Mouse (Mus musculus): Measurements from ENCODE around the gene Ninj1.
A peak's percentile ranks its signal among the peaks of the same experiment; 100 is the strongest.

Ninj1 gene

GRCm38 (mm10) chr13:49198734-49199133 is 11.4 kb downstream of the Ninj1 start:
- DNase-seq = no peak

DNA sequence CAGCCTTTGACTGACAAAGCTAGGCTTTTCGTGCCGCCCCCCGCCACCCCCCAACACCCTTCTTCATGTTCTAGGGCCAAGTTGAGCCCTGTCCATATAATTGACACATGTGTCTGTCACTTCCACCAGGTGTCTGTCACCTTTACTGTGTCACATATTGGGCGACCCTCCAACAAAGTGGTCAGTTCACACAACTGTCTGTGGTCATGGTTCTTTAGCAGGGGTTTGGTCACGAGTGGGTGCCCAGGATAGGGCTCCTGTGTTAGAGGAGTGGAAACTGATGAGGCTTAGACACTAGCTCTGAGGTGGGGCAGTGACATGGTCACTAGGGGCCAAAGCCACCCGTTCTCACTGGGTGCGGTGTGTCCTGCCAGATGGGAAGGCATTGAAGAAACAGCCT is 12.6 kb downstream of the Ninj1 start:
- no peak for DNase-seq

DNA sequence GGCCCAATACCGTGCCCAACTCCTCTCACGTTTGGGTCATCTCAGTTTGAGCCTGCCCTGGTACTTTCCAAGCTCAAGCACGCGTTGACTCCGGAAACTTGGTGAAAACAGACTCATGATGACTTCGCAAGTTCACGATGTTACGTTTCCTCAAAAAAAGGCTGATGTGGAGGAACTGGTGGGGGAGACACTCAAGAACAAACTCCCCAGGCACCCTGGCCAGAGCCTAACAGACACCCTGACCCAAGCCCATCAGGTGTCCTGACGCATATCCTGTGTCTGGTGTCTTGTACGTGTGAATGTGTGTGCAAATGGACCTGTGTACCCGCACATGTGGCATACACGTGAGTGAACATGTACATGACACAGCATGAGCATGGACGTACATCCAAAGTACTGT is 13.4 kb downstream of the Ninj1 start:
- DNase-seq = no peak

- DNase-seq = no peak
Measured at GRCm38 (mm10) chr13:49202556-49202955, 15.3 kb downstream of the Ninj1 start.

DNA sequence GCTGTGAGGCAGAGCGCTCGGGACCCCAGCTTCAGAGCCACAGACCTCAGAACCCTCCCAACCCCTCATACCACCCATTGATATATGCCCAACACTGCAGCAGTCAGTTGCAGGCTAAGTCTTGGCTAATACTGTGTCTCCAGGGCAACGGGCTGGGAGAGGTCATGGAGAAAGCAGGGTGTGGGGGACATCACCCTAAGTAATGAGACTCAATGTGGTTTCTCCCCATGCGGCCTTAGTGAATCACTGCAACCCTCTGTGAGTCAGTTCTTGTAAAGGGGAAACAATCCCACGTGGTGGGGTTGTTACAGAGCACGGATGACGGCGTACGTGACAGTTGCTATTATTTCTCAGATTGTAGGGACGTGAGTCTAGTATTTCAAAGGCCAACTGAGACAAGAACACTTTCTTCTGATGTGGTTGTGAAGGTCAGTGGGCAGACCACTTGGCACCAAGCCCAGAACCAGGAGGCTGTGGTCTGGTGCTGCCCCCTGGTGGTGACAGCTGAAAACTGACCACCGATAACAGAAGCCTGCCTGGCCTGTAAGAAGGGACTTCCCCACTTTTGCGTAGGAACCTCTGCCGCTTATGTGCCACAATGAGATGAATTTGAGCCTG is 18.2 kb downstream of the Ninj1 start:
- DNase-seq = peak; percentile 83

- DNase-seq = no peak
Measured at GRCm38 (mm10) chr13:49206341-49206740, 19.1 kb downstream of the Ninj1 start.

- DNase-seq = no peak
Measured at GRCm38 (mm10) chr13:49209306-49209705, 22.0 kb downstream of the Ninj1 start.

DNA sequence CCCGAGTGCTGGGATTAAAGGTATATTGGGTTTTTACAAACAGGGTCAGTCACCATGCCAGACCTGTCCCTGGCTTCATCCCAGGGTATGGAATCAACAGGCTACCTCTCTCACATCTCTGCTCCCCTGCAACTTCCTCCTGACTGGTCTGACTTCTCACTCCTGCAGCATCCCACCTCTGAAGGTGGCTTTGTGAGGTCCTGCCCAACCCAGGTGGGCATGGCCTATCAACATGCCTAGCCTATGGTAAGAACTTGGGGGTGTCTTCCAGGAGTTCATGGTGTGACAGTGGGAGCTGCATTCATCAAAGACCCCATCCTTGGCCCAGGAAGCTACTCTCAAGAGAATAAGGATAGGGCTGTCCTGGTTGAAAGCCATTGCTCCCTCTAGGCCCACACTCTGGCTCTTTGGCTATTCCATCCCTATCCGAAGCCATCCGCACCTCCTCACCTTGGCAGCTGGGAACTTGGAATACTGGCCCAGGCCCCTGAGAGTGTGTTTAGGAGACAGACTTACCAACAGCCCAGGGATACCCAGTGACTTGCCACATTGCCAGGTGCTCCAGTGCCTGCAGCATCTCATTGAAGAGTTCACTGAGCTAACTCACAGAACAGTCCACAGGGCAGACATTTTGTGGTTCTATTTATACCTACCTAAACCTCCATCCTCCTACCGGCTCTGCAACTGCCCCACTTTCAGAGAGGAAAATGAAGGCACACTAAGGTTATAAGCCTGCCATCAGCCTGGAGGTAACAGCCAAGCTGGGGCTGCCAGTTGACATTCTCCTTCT is 25.6 kb downstream of the Ninj1 start:
- DNase-seq = no peak

- DNase-seq = no peak
Measured at GRCm38 (mm10) chr13:49213531-49213932, 26.2 kb downstream of the Ninj1 start.

DNA sequence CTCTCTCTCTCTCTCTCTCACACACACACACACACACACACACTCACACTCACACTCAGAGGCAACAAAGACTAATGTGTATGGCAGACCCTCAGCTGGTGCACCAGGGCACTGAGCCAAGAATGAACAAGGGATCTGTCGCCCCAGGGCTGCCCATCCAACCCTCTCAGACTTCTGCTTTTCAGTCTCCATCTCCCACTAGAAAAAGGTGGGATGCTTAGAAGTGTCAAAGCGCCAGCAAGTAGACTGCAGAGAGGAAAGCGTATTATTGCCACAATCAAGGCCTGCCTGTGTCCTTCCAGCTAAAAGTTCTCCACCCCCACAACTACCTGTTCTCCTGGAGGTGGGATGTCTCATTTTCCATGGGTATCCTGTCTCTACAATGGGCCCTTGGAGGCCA is 27.2 kb downstream of the Ninj1 start:
- DNase-seq = no peak

DNA sequence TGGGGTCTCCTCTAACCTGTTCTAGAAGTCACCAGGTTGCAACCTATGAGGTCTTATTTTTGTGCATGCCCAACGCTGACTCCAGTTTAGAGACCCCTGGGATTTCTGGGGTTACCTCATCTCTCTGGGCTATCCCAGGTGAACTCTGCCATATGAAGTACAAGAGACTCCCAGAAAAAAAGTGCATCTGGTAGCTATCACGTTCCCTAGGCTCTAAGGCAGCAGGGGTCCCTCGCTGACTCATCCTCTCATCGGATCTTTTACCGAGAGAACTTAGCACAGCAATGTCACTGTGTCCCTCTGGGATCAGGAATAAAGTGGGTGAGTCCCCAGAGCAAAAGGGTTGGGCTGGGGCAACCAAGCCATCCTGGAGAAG is 27.8 kb downstream of the Ninj1 start:
- DNase-seq = no peak

- peak; percentile 99 for DNase-seq
Measured at GRCm38 (mm10) chr13:49215504-49216219, 28.4 kb downstream of the Ninj1 start, which contains the start of gene Card19. Gene Card19, minus strand, starts transcription at chr13:49216037.

DNA sequence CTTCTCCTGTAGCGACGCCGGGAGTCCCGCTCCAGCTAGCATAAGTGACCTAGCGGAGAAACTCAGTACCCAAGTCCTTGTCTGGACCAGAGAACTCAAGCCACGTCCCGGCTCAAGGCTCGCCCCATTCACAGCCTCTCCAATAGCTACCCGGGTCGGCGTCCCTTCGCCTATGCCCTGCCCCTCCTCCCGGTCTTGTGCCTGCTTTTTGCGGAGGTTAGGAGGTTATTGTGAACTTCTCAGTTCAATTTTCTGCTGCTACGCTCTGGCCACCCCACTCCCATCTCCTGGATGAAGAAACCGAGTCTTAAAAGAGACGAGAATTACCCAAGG is 28.9 kb downstream of the Ninj1 start:
- DNase-seq = no peak

DNA sequence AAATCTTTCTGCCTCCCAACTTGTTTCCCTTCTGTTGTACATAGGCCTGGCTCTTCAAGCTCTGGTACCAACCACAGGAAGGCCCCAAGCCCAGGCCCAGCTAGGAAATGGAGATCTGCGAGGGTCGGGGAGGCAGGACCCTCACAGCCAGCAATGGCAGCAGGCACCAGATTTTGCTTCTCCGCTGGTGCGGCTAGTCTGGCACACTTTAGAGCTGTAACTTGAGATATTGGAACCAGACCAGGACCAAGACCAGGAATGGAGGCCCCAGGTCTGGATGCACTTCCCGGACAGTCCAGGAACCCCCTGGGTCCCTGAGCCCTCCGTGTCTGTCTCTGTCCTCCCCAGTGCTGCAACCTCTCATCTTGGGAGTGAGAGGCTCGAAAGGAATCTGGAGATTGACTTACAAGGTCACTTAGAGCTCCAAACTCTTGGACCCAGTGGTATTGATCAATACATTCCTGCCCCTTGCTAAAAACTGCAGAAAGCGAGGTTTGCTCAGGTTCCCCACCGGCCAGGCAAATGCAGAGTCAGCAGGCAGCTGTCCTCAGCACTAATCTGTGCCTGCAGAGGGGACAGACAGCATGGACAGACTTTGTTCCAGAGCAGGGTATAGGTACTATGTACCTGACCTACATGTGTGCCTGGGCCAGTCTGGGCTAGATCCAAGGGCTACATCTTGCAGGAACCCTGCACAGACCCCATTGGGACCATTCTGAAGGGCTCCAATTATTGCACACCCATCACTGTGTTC is 29.7 kb downstream of the Ninj1 start:
- no peak for DNase-seq

- no peak for DNase-seq
Measured at GRCm38 (mm10) chr13:49218651-49219050, 31.4 kb downstream of the Ninj1 start.

DNA sequence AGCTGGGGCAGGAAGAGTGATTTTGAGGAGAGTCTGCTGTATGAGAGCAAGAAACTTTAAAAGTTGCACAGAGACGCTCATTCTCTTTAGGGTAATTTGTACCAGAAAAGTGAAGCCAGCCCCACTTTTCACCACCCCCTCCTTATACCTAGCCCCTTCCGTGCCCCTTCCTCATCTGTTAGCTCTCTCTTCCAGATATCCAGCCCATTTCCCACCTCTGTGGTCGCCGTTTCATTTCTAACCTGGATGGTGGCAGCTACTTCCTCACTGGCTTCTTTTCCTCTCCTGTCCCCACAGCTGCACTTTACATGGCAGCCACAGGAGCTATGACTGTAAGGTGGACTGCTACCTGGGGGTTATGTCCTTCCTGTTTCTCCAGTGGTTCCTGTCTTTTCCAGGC is 32.1 kb downstream of the Ninj1 start:
- no peak for DNase-seq

DNA sequence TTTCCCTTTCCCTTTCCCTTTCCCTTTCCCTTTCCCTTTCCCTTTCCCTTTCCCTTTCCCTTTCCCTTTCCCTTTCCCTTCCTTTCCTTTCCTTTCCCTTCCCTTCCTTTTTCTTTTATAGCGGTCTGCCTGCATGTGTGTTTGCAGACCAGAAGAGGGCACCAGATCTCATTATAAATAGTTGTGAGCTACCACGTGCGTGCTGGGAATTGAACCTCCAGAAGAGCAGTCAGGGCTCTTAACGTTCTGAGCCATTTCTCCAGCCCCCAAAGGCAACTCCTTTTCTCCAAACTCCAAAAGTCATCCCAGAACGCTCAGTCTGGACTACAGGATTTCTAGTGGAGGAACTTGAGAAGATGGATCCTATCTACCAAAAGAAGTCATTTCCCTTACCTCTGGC is 33.6 kb downstream of the Ninj1 start:
- no peak for DNase-seq

- no peak for DNase-seq
Measured at GRCm38 (mm10) chr13:49224314-49224713, 37.0 kb downstream of the Ninj1 start.

DNA sequence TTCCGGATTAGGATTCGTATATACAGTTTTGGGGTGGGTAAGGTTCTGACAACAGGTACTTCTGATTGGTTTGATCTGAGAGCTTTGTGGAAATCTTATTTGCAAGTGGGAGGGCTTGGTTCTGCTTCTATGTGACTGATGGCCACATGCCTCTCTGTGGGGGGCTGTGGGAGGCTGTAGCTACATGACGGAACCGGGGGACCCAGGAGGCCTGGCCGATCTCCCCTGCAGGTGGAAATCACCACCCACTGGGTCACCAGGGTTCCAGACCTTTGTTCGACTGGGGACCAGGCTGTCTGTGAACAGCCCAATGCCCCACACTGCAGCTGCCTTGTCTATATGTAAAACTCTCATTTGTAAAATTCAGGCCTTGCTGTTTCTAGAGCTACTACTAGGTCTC is 37.4 kb downstream of the Ninj1 start:
- DNase-seq = no peak

DNA sequence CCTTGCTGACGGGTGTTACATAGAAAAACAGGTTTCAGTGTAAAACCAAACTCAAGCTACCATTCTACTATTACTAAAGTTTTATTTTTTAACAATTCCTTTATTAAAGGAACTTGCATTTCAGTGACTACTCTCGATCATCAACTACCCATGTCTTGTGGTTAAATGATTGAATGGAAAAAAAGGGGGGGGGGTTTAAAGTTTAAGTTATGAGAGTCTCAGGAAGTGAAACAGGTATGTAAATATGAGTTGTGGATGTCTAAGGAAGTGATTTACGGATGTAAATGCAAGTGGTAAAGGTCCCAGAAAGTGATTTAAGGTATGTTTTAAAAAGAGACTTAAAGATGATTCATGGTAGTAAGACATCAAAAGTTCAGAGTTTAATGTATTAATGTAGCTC is 37.9 kb downstream of the Ninj1 start:
- no peak for DNase-seq

GRCm38 (mm10) chr13:49225633-49226032 is 38.3 kb downstream of the Ninj1 start:
- DNase-seq = no peak

DNA sequence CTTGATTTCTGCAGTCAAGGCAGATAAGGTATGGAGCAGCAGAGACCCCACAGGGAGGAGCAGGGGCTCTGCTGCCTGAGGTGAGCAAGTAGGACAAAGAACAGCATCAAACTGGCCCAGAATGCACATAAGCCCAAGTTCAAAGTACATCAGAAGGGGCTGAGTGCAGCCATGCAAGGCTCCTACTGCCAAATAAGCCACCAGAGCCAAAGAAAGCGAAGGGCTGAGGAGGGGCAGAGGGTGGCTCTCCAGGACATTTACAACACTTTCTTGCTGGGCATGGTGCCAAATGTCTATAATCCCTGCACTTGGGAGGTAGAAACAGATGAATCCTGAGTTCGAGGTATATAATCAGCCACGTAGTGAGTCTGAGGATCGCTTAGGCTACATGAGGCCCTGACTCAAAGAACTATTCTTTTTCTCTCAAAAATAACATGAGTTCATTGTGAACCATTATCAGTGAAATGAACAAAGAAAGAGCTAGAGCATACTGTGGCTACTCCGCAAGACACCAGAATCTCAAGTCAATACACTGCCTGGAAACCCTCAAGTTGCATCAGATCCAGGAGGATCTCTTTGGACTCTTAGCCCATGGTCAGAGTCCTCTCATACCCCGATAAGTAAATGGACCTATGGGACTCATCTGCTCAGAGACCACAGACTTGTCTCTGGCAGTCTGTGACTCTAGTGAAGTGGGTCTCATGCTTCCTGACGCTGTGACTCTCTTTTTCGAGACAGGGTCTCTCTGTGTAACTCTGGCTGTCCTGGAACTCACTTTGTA is 46.7 kb downstream of the Ninj1 start:
- DNase-seq = no peak

- DNase-seq = no peak
Measured at GRCm38 (mm10) chr13:49234711-49235110, 47.4 kb downstream of the Ninj1 start.
